Mouse (Mus musculus): ENCODE results near the gene Pfkfb3. TPM values are rescaled to one million over a fixed set of nuclear protein-coding genes. Genes with fewer than 3 reads are reported as not detected.

Pfkfb3 gene
- 12.1 and 14.9 TPM in 2 replicates for polyA plus RNA-seq (2012; rRNA removed)

GRCm38 (mm10) chr2:11553471-11554400 is at the start of gene Pfkfb3:
Pfkfb3 (minus strand) TSS chr2:11554077.

Other genes with a start within 250 kb of the Pfkfb3 start
- 45.7 and 51.2 TPM in 2 replicates for gene Rbm17, start 50.1 kb upstream of the Pfkfb3 start, polyA plus RNA-seq (2012; rRNA removed)
- gene Gm17490, start 72.2 kb upstream of the Pfkfb3 start, polyA plus RNA-seq (2012; rRNA removed), result not detected in 2 replicates
- gene Il2ra, start 88.7 kb upstream of the Pfkfb3 start, polyA plus RNA-seq (2012; rRNA removed), result 0.02 TPM in 2 replicates
- 31.3 and 35.0 TPM in 2 replicates for gene Il15ra, start 151.2 kb upstream of the Pfkfb3 start, polyA plus RNA-seq (2012; rRNA removed)
- gene Fbh1, start 223.5 kb upstream of the Pfkfb3 start, polyA plus RNA-seq (2012; rRNA removed), result 20.1 and 20.9 TPM in 2 replicates
- gene Ankrd16, start 223.8 kb upstream of the Pfkfb3 start, polyA plus RNA-seq (2012; rRNA removed), result 30.5 and 36.3 TPM in 2 replicates

Measured in liver, embryonic 18 days (tissue).